Mouse (Mus musculus) c-Kit-negative CD71-positive TER-119-positive erythroid progenitor cells, embryonic 14.5 days (primary cell): ENCODE results near the gene Cox8b.

Source experiments
- DNase-seq: peaks from one replicate; pipeline ENCODE4 v3.0.0-alpha.2; 2013; ENCODE audit warnings: low read depth, low spot score

The Cox8b gene

DNA sequence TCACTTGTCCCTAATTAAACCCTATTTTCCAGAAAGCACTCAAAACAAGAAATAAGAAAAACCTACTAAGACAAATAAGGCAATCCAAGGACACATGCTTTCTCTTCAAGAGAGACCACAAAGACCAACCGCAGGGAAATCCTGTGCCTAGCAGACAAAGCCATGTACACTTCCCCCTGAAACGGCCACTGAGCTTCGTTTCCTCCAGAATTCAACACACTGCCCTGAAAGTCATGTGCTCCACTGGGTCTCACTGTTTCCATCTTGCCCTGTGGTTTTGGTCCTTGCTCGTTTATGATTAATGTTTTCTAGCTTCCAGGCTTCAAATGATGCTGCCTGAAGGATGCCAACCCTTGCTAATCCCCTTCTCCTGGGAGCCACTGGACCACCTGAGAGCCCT, 26.0 kb downstream of the Cox8b start:
- DNase-seq: no peak

DNA sequence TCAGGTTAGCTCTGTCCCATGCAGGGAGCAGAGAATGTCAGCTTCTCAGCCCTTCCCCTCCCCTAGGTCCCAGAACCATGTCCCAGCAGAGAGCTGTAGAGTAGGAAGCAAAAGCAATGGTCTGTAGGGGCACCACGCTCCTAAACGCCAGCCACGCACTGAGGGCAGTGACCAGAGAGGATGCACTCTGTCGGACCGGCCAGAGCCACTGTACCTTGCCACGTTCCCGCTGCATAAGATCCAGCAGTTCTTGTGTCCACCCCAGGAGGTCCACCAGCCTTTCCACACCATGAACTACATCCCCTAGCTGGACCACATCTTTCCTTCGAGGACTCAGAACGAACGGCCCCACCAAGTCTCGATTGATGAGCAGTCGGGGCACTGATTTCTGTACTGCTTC, 35.5 kb downstream of the Cox8b start:
- DNase-seq: no peak

- DNase-seq: no peak
Measured at GRCm38 (mm10) chr7:140860728-140861127, 39.5 kb downstream of the Cox8b start.

DNA sequence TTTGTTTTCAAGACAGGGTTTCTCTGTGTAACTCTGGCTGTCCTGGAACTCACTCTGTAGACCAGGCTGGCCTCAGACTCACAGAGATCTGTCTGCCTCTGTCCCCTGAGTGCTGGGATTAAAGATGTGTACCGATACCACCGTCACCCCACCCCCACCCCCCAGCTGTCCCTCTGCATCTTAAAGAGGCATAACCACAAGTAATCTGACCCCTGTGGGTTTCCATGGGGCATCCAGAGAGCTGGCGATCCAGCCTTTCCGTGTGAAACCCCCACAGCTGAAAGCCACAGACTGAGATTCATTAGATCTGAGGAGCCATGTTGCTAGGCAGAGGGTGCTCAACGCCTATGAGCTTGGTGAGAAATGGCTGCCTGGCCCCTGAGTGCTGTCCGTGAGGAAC, 40.2 kb downstream of the Cox8b start:
- no peak for DNase-seq

- no peak for DNase-seq
Measured at GRCm38 (mm10) chr7:140858746-140859145, 41.5 kb downstream of the Cox8b start.

DNA sequence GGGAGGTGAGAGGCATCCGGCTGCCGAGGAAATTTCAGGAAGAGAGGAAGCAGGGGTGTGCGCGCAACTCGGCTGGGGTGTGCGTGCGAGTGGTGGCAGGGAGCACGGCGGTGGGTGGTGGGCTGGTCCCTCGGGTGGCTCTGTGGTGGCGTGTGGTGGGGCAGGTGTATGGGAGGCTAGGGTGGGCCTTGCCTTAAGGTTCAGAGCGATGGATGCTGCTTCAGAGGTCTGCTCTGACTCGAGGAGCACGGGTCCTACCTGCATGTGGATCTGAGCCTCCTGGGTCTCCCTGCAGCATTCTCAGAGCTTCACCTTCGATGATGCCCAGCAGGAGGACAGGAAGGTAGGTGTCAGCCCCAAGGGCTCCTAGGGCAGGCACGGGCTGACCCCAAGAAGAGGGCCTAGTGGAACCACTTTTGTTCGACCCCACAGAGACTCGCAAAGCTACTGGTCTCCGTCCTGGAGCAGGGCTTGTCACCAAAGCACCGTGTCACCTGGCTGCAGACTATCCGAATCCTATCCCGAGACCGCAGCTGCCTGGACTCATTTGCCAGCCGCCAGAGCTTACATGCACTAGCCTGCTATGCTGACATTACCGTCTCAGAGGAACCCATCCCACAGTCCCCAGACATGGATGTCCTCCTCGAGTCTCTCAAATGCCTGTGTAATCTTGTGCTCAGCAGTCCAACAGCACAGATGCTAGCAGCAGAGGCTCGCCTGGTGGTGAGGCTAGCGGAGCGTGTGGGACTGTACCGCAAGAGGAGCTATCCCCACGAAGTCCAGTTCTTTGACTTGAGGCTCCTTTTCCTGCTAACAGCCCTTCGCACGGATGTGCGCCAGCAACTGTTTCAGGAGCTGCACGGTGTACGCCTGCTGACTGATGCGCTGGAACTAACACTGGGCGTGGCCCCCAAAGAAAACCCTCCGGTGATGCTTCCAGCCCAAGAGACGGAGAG, 42.4 kb downstream of the Cox8b start, which contains the start of gene Bet1l:
Gene Bet1l, minus strand, starts transcription at position 28 of the 956 bp plus-strand sequence.
- DNase-seq: no peak

DNA sequence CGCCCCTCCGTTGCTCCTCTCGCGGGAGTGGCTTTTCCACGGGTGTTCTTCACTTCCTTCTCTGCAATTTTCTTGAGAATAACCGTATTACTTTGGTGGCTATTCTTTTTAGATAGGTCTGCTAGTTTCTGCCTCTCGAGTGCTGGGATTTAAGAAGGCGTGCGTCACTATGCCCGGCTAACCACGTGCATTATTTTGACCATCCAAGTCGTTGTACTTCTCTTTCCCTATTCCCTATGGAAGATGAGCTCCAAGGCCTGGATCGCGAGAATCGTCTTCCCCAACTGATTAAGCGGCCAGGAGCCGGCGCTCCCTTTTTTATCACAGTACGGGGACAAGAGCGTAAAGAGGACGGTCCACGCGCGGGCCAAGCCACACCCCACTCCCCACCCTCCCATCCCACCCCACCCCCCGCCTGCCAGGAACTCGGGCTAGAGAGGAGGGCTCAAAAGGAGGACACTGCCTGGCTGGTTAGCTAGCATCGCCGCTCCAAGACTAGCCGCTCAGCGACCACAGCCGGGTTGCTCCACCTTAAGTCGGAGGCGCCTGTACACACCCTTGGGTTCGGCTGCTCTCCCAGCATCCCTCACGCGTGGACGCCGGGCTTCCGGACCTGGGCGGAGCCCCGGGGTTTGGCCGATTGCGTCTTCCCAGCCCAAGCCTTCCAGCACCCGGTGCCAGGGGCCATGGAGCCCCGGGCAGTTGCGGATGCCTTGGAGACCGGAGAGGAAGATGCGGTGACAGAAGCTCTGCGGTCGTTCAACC, 43.3 kb downstream of the Cox8b start, which contains the start of gene Ric8a:
Gene Ric8a, plus strand, starts transcription at position 173 of the 765 bp plus-strand sequence.
- peak; percentile 77 for DNase-seq

- DNase-seq: peak; percentile 69
Measured at GRCm38 (mm10) chr7:140855860-140856784, 44.1 kb downstream of the Cox8b start, which contains the start of gene Gm45785. Gm45785 (minus strand) TSS chr7:140856331.

- DNase-seq: no peak
Measured at GRCm38 (mm10) chr7:140855181-140855580, 45.1 kb downstream of the Cox8b start.

DNA sequence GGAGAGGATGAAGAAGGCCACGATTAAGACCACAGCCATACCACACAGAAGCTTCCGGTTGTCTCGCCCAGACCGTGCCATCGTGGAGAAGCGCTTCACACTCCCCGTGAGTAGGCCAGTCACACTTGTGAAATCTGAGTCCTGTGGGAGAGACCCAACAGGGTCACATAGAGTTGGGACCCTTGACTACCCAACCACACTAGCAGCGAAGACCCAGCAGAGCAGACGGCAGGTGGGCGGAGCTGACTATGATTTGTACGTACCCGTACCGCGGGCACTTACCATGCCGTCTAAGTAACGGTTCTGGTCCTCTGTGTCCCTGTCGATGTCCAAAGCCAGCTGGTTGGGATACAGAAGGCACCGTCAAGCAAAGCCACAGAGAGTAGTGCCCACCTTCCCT, 45.8 kb downstream of the Cox8b start:
- DNase-seq: no peak

DNA sequence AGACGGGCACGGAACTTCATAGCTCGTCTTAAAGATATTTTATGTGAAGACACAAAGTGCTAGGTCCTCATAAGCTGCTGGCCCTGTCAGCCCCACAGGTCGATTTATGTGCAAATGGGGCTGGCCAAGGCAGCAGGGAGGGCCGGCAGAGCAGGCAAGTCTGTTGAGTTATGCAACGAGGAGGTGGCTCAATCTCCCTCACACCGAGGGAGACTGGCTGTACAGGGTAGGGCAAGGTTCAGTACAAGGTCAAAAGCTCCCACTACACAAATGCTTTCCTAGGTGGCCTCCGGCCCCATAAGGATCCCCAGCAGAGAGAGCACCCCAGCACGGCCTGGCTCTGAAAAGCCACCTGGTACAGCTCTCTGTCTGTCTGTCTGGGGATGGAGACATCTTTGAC, 46.9 kb downstream of the Cox8b start:
- no peak for DNase-seq

- DNase-seq: no peak
Measured at GRCm38 (mm10) chr7:140851916-140852315, 48.3 kb downstream of the Cox8b start.
